Mouse (Mus musculus): ENCODE results near the gene Spata17. TPM values are rescaled to one million over a fixed set of nuclear protein-coding genes. Genes with fewer than 3 reads are reported as not detected.

Spata17 gene
- polyA plus RNA-seq, 1 experiment from 2014 or later = 2.0 TPM

DNA sequence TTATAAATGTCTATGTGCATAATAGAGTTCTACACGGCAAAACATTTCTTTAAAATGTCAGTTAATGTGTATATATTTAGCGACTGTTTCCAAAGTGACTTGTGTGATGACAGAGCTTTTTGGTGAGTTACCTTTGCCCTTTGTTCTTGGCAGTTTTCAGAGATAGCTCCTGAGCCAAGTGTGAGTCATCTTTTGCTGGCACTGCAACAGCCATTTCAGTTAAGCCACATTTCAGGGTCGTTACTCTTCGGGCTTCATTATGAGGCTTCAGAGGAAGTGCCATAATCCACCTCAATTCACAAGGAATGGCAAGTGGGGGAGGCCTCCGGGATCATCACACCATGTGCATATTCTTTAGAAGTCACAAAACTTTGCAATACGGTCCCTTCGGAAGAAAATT, 195.3 kb downstream of the Spata17 start:
- no peak overlapping the region for H3K9ac ChIP-seq (ENCODE audit: low read length)
- 87% methylated on average over 7 of the region's 7 CpGs for WGBS
- H3K36me3 ChIP-seq (ENCODE audit: control insufficient read depth, insufficient read depth, low read length) = no peaks in the 10 kb centered on the region
- no peak overlapping the region for H3K27ac ChIP-seq (ENCODE audit: low read depth, low read length)
- ATAC-seq (replicated peaks; ENCODE audit: low FRiP score) (no peak), DNase-seq (ENCODE audit: low spot score) (no peak)
- no peaks in the 10 kb centered on the region for H3K27me3 ChIP-seq (ENCODE audit: control insufficient read depth, insufficient read depth, low read length)
- H3K4me1 ChIP-seq (replicated peaks; ENCODE audit: control insufficient read depth, insufficient read depth, low read length) = no peaks in the 10 kb centered on the region
- no peak overlapping the region for H3K4me2 ChIP-seq (ENCODE audit: low read depth, low read length, severe bottlenecking)
- no peak overlapping the region for H3K4me3 ChIP-seq (ENCODE audit: low read depth, low read length)
- H3K9me3 ChIP-seq (ENCODE audit: control insufficient read depth, low read length) = no peaks in the 10 kb centered on the region

DNA sequence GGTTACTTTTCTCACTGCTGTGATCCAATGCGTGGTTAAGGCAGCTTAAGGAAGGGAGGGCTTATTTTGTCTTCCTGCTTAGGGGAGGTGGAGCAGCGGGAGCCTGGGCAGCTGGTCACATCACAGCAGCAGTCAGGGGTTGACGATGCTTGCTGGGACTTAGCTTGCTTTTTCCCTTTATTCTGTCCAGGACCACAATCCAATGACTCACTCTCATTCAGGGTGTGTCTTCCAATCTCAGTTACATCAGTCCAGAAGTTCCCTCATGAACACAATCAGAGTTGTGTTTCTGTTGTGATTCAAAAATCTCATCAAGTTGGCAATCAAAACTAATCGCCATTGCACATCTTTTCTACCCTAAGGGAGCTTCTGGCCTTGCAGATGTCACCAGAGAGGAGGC, 199.1 kb downstream of the Spata17 start:
- no peak for DNase-seq (ENCODE audit: low spot score)
- WGBS = 56% methylated on average over 4 of the region's 4 CpGs

GRCm38 (mm10) chr1:187015673-187016072, 199.6 kb downstream of the Spata17 start:
- no peaks in the 10 kb centered on the region for H3K36me3 ChIP-seq (ENCODE audit: control insufficient read depth, insufficient read depth, low read length)
- H3K4me3 ChIP-seq (ENCODE audit: low read depth, low read length) = no peak overlapping the region
- no peak overlapping the region for H3K9ac ChIP-seq (ENCODE audit: low read length)
- H3K27me3 ChIP-seq (ENCODE audit: control insufficient read depth, insufficient read depth, low read length) = no peaks in the 10 kb centered on the region
- ATAC-seq (replicated peaks; ENCODE audit: low FRiP score) = no peak
- 91% methylated on average over 1 of the region's 1 CpGs for WGBS
- no peak overlapping the region for H3K4me2 ChIP-seq (ENCODE audit: low read depth, low read length, severe bottlenecking)
- H3K9me3 ChIP-seq (ENCODE audit: control insufficient read depth, low read length) = no peaks in the 10 kb centered on the region
- H3K4me1 ChIP-seq (replicated peaks; ENCODE audit: control insufficient read depth, insufficient read depth, low read length) = no peaks in the 10 kb centered on the region
- H3K27ac ChIP-seq (ENCODE audit: low read depth, low read length) = no peak overlapping the region
- no peak for DNase-seq (ENCODE audit: low spot score)

More for the DNA sequence above, 199.1 kb downstream of the Spata17 start:
- no peak overlapping the region for H3K4me3 ChIP-seq (ENCODE audit: low read depth, low read length)
- H3K4me2 ChIP-seq (ENCODE audit: low read depth, low read length, severe bottlenecking) = no peak overlapping the region
- ATAC-seq (replicated peaks; ENCODE audit: low FRiP score) = no peak
- no peak overlapping the region for H3K9ac ChIP-seq (ENCODE audit: low read length)
- H3K27me3 ChIP-seq (ENCODE audit: control insufficient read depth, insufficient read depth, low read length) = no peaks in the 10 kb centered on the region
- no peak overlapping the region for H3K27ac ChIP-seq (ENCODE audit: low read depth, low read length)
- H3K36me3 ChIP-seq (ENCODE audit: control insufficient read depth, insufficient read depth, low read length) = no peaks in the 10 kb centered on the region
- no peaks in the 10 kb centered on the region for H3K9me3 ChIP-seq (ENCODE audit: control insufficient read depth, low read length)
- no peaks in the 10 kb centered on the region for H3K4me1 ChIP-seq (replicated peaks; ENCODE audit: control insufficient read depth, insufficient read depth, low read length)

- no peak for DNase-seq (ENCODE audit: low spot score)
- no peak overlapping the region for H3K27ac ChIP-seq (ENCODE audit: low read depth, low read length)
- no peak for ATAC-seq (replicated peaks; ENCODE audit: low FRiP score)
- WGBS = 88% methylated on average over 2 of the region's 2 CpGs
- H3K36me3 ChIP-seq (ENCODE audit: control insufficient read depth, insufficient read depth, low read length) = no peaks in the 10 kb centered on the region
- H3K4me3 ChIP-seq (ENCODE audit: low read depth, low read length) = no peak overlapping the region
- no peaks in the 10 kb centered on the region for H3K27me3 ChIP-seq (ENCODE audit: control insufficient read depth, insufficient read depth, low read length)
- no peak overlapping the region for H3K9ac ChIP-seq (ENCODE audit: low read length)
- no peak overlapping the region for H3K4me2 ChIP-seq (ENCODE audit: low read depth, low read length, severe bottlenecking)
- H3K4me1 ChIP-seq (replicated peaks; ENCODE audit: control insufficient read depth, insufficient read depth, low read length) = no peaks in the 10 kb centered on the region
- H3K9me3 ChIP-seq (ENCODE audit: control insufficient read depth, low read length) = no peaks in the 10 kb centered on the region
These were observed 201.1 kb downstream of the Spata17 start for GRCm38 (mm10) chr1:187014141-187014540.

DNA sequence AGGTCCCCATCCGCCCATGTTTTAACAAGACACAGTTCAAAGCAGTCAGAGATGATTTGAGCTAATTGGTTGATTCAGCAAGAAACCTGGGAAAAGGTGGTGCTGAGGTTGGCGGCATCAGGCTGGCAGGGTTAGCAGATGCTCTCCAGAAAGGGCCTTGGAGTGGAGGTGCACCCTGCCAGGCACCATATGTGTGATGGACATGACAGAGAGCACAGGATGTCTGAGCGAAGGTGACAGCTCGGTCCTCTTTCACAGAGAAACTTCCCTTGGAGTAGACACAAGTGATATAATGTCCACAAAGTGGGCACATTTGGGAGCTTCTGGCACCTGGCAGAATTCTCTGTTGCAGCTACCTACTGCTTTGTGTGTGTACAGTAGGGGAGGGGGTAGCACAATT, 203.7 kb downstream of the Spata17 start:
- H3K4me3 ChIP-seq (ENCODE audit: low read depth, low read length) = no peak overlapping the region
- H3K36me3 ChIP-seq (ENCODE audit: control insufficient read depth, insufficient read depth, low read length) = no peaks in the 10 kb centered on the region
- H3K4me1 ChIP-seq (replicated peaks; ENCODE audit: control insufficient read depth, insufficient read depth, low read length) = no peaks in the 10 kb centered on the region
- H3K9me3 ChIP-seq (ENCODE audit: control insufficient read depth, low read length) = no peaks in the 10 kb centered on the region
- no peak overlapping the region for H3K9ac ChIP-seq (ENCODE audit: low read length)
- DNase-seq (ENCODE audit: low spot score) (no peak), ATAC-seq (replicated peaks; ENCODE audit: low FRiP score) (no peak)
- H3K27me3 ChIP-seq (ENCODE audit: control insufficient read depth, insufficient read depth, low read length) = no peaks in the 10 kb centered on the region
- WGBS = 83% methylated on average over 4 of the region's 4 CpGs
- no peak overlapping the region for H3K27ac ChIP-seq (ENCODE audit: low read depth, low read length)
- H3K4me2 ChIP-seq (ENCODE audit: low read depth, low read length, severe bottlenecking) = no peak overlapping the region

GRCm38 (mm10) chr1:187010071-187010470, 205.2 kb downstream of the Spata17 start:
- DNase-seq (ENCODE audit: low spot score) (no peak), ATAC-seq (replicated peaks; ENCODE audit: low FRiP score) (no peak)
- 83% methylated on average over 11 of the region's 11 CpGs for WGBS
- H3K36me3 ChIP-seq (ENCODE audit: control insufficient read depth, insufficient read depth, low read length) = no peaks in the 10 kb centered on the region
- no peak overlapping the region for H3K4me3 ChIP-seq (ENCODE audit: low read depth, low read length)
- H3K27me3 ChIP-seq (ENCODE audit: control insufficient read depth, insufficient read depth, low read length) = no peaks in the 10 kb centered on the region
- H3K27ac ChIP-seq (ENCODE audit: low read depth, low read length) = no peak overlapping the region
- H3K4me2 ChIP-seq (ENCODE audit: low read depth, low read length, severe bottlenecking) = no peak overlapping the region
- no peaks in the 10 kb centered on the region for H3K4me1 ChIP-seq (replicated peaks; ENCODE audit: control insufficient read depth, insufficient read depth, low read length)
- H3K9ac ChIP-seq (ENCODE audit: low read length) = no peak overlapping the region
- H3K9me3 ChIP-seq (ENCODE audit: control insufficient read depth, low read length) = no peaks in the 10 kb centered on the region

- Histone ChIP-seq H3K36me3 (ENCODE audit: control insufficient read depth, insufficient read depth, low read length) (no peaks in the 10 kb centered on the region), H3K27me3 (ENCODE audit: control insufficient read depth, insufficient read depth, low read length) (no peaks in the 10 kb centered on the region), H3K9ac (ENCODE audit: low read length) (no peak overlapping the region), H3K4me1 (replicated peaks; ENCODE audit: control insufficient read depth, insufficient read depth, low read length) (no peaks in the 10 kb centered on the region), H3K27ac (ENCODE audit: low read depth, low read length) (no peak overlapping the region), H3K4me2 (ENCODE audit: low read depth, low read length, severe bottlenecking) (no peak overlapping the region), H3K9me3 (ENCODE audit: control insufficient read depth, low read length) (no peaks in the 10 kb centered on the region), H3K4me3 (ENCODE audit: low read depth, low read length) (no peak overlapping the region)
- no peak for ATAC-seq (replicated peaks; ENCODE audit: low FRiP score)
- 82% methylated on average over 7 of the region's 7 CpGs for WGBS
- peak; percentile 22 for DNase-seq (ENCODE audit: low spot score)
These were observed 207.0 kb downstream of the Spata17 start for GRCm38 (mm10) chr1:187008236-187008635.

GRCm38 (mm10) chr1:187006227-187006925, 208.9 kb downstream of the Spata17 start:
- Histone ChIP-seq H3K4me3 (ENCODE audit: low read depth, low read length) (no peak overlapping the region), H3K27me3 (ENCODE audit: control insufficient read depth, insufficient read depth, low read length) (no peaks in the 10 kb centered on the region), H3K9me3 (ENCODE audit: control insufficient read depth, low read length) (no peaks in the 10 kb centered on the region), H3K4me1 (replicated peaks; ENCODE audit: control insufficient read depth, insufficient read depth, low read length) (no peaks in the 10 kb centered on the region), H3K36me3 (ENCODE audit: control insufficient read depth, insufficient read depth, low read length) (no peaks in the 10 kb centered on the region), H3K4me2 (ENCODE audit: low read depth, low read length, severe bottlenecking) (no peak overlapping the region), H3K9ac (ENCODE audit: low read length) (no peak overlapping the region), H3K27ac (ENCODE audit: low read depth, low read length) (no peak overlapping the region)
- 90% methylated on average over 14 of the region's 14 CpGs for WGBS
- DNase-seq (ENCODE audit: low spot score) (no peak), ATAC-seq (replicated peaks; ENCODE audit: low FRiP score) (no peak)

DNA sequence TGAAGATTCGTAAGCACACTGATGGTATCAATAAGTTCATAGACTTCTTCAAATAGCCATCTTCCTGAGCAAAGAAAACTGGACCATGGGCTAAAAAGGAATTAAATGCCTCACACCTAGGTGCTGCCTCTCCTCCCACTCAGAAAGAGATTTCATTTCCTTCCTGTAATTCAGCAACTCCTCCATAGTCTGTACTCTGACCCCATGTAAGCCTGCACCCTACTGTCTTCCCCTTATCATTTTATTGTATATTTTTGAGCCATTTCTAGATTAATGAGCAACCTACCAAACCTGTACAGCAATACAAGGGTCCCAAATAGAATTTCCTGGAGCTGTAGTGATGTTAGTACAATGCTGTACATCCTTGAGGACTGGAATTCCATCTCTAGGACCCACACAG, 211.0 kb downstream of the Spata17 start:
- 92% methylated on average over 1 of the region's 1 CpGs for WGBS
- Histone ChIP-seq H3K36me3 (ENCODE audit: control insufficient read depth, insufficient read depth, low read length) (no peaks in the 10 kb centered on the region), H3K27ac (ENCODE audit: low read depth, low read length) (no peak overlapping the region), H3K4me3 (ENCODE audit: low read depth, low read length) (no peak overlapping the region), H3K9me3 (ENCODE audit: control insufficient read depth, low read length) (no peaks in the 10 kb centered on the region), H3K4me1 (replicated peaks; ENCODE audit: control insufficient read depth, insufficient read depth, low read length) (no peaks in the 10 kb centered on the region), H3K27me3 (ENCODE audit: control insufficient read depth, insufficient read depth, low read length) (no peaks in the 10 kb centered on the region), H3K9ac (ENCODE audit: low read length) (no peak overlapping the region), H3K4me2 (ENCODE audit: low read depth, low read length, severe bottlenecking) (no peak overlapping the region)
- ATAC-seq (replicated peaks; ENCODE audit: low FRiP score) = no peak
- no peak for DNase-seq (ENCODE audit: low spot score)

Measured in forebrain, embryonic 11.5 days (tissue).